Mouse (Mus musculus) lung, embryonic 15.5 days (tissue): ENCODE measurements around the gene Gm10638. TPM values are rescaled to one million over a fixed set of nuclear protein-coding genes. Genes with fewer than 3 reads are reported as not detected.

Experiments used
- ATAC-seq: fragments of 200-750 bp; cut with Nextera tagmentation; 2 replicates; pipeline ENCODE4 v1.8.0; 2017; ENCODE audit warnings: moderate number of reproducible peaks, borderline replicate concordance; ENCODE audit not compliant: low FRiP score, low TSS enrichment; ENCODE audit errors: extremely low read depth
- H3K27ac ChIP-seq: fragments of 300-500 bp; sonication (generic); 2 replicates; pipeline ENCODE4 v1.5.1; 2015; ENCODE audit warnings: moderate library complexity, mild to moderate bottlenecking, inconsistent platforms
- H3K27me3 ChIP-seq: fragments of 300-500 bp; sonication (generic); 2 replicates; pipeline ENCODE4 v1.6.1; 2015; ENCODE audit warnings: inconsistent platforms
- H3K36me3 ChIP-seq: fragments of 300-500 bp; sonication (generic); 2 replicates; pipeline ENCODE4 v1.6.1; 2015; ENCODE audit warnings: inconsistent platforms
- H3K4me1 ChIP-seq: fragments of 300-500 bp; sonication (generic); 2 replicates; pipeline ENCODE4 v1.6.1; 2015; ENCODE audit warnings: inconsistent platforms
- H3K4me2 ChIP-seq: fragments of 300-500 bp; sonication (generic); 2 replicates; pipeline ENCODE4 v1.6.1; 2015; ENCODE audit warnings: inconsistent platforms, mild to moderate bottlenecking, moderate library complexity
- H3K4me3 ChIP-seq: fragments of 300-500 bp; sonication (generic); 2 replicates; pipeline ENCODE4 v1.5.1; 2015; ENCODE audit warnings: mild to moderate bottlenecking, inconsistent platforms
- H3K9ac ChIP-seq: fragments of 300-500 bp; sonication (generic); 2 replicates; pipeline ENCODE4 v1.6.1; 2015; ENCODE audit warnings: inconsistent platforms
- H3K9me3 ChIP-seq: fragments of 300-500 bp; sonication (generic); 2 replicates; pipeline ENCODE4 v1.6.1; 2016; ENCODE audit warnings: inconsistent platforms
- WGBS: fragments of 180-500 bp; shearing (Covaris S2); methylation state at CpG from one replicate; pipeline ENCODE4 v1.1.7; 2015; 5-methylcytosine and 5-hydroxymethylcytosine counted together
- polyA plus RNA-seq: library from polyadenylated mRNA; unstranded; fragments of >200 nt; fragmentation: Nextera tagmentation; extraction: Ambion mirVana; gene quantifications from 2 replicates; pipeline ENCODE4 v1.2.1, GENCODE M21; 2015

Gm10638 gene
- polyA plus RNA-seq, 1 experiment from 2014 or later = 4.0 TPM

DNA sequence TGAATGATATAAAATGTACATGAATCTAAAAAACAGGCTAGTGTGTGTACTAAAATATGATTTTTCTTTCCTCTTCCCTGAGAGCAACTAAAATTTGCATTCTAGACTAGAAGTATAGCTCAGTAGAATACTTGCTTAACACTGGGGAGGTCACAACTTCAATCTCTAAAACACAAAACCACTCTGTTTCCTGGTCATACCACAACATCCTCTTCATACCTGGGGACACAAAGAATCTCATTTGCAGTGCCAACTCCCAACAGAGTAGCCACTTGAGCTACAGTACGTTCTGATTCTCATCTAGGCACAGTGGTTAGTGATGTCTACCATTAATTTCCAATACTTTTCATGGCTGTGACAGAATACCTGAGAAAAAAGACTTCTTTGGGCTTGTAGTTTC, 26.1 kb upstream of the Gm10638 start:
- 80% methylated on average over 1 of the region's 1 CpGs for WGBS
- ATAC-seq = no peak
- no peaks in the 10 kb centered on the region for H3K27me3 ChIP-seq
- H3K4me2 ChIP-seq = no peak overlapping the region
- peaks cover 30% of the 10 kb centered on the region for H3K36me3 ChIP-seq
- H3K9me3 ChIP-seq = no peaks in the 10 kb centered on the region
- H3K4me3 ChIP-seq = no peak overlapping the region
- no peak overlapping the region for H3K9ac ChIP-seq
- 0 out of 2 replicates have a peak, but pooled peaks cover 8% of the 10 kb centered on the region for H3K4me1 ChIP-seq
- H3K27ac ChIP-seq = no peak overlapping the region

DNA sequence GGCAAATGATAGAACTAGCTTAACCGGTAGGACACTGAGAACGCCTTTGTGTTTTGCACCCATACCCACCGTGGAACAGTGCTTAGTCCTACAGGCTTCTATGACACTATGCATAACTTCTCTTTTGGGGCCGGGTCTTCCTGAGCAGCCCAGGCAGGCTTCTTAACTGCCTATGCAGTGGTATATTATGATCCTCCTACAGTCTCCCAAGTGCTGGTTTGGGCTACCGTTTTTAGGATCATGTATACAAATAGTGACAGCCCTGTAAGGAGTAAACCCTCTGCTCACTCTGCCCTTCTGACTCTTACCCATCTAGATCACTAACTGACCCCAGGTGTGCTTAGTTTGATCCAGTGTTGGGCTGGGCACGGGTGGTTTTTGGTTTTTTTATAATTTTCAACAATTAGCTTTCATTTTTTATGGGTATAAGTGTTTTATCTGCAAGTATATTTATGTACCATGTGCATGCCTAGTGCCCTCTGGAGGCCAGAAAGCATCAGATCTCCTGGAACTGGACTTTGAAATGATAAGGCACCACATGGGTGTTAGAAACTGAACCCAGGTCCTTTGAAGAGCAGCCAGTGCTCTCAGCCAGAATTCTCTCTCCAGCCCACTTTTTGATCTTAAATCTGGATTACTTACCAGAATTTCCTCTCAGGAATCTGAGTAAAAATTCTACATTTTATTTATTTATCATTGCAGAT, 24.6 kb upstream of the Gm10638 start:
- H3K4me2 ChIP-seq = no peak overlapping the region
- no peak overlapping the region for H3K9ac ChIP-seq
- H3K9me3 ChIP-seq = no peaks in the 10 kb centered on the region
- no peak overlapping the region for H3K4me3 ChIP-seq
- peaks cover 27% of the 10 kb centered on the region for H3K36me3 ChIP-seq
- no peak for ATAC-seq
- H3K27me3 ChIP-seq = no peaks in the 10 kb centered on the region
- no peak overlapping the region for H3K27ac ChIP-seq
- WGBS = 85% methylated on average over 6 of the region's 6 CpGs
- H3K4me1 ChIP-seq = 0 out of 2 replicates have a peak, but pooled peaks cover 8% of the 10 kb centered on the region

DNA sequence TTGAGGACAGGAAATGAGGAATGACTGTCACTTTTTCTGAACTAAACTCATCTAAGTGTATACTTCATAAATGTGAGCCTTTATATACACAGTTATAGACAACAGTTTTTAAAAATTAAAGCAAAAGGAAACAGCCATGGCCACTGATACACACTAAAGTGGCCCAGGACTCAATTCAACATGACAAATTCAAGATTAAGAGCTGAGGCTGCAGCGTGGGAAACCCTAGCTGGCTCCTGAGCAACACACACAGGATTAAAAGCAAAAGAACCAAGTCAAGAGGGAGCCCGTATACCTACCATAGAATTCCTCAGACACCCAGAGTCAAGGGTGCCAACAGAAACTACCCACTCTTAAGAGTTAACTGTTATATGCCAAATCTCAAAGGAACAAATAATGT, 24.0 kb upstream of the Gm10638 start:
- Histone ChIP-seq H3K4me3 (no peak overlapping the region), H3K4me2 (no peak overlapping the region), H3K4me1 (0 out of 2 replicates have a peak, but pooled peaks cover 8% of the 10 kb centered on the region), H3K27ac (no peak overlapping the region), H3K9me3 (no peaks in the 10 kb centered on the region), H3K27me3 (no peaks in the 10 kb centered on the region), H3K36me3 (peaks cover 23% of the 10 kb centered on the region), H3K9ac (no peak overlapping the region)
- no peak for ATAC-seq
- WGBS = 77% methylated on average over 2 of the region's 2 CpGs

DNA sequence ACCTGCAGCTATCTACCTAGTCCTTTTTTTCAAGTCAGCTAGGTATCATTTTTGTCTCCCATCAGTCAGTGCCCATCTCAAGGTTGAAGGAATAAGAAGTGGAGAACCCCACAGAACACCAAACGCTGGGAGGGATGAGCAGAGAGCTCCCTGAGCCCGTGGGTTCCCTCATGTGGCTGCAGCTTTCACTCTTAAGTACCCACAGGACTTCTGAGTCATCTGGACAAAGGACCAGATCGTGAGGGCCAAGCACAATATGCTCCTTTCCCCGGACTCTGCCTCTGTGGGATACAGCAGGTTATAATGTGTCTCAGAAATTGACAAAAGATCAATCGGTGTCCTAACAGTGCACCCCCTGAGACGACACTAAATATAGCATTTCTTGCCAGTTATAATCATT, 18.5 kb upstream of the Gm10638 start:
- WGBS = 74% methylated on average over 6 of the region's 6 CpGs
- Histone ChIP-seq H3K4me2 (no peak overlapping the region), H3K9me3 (no peaks in the 10 kb centered on the region), H3K4me3 (no peak overlapping the region), H3K4me1 (peaks cover 29% of the 10 kb centered on the region), H3K36me3 (peaks cover 9% of the 10 kb centered on the region; the same call in 1 of the 2 replicates), H3K27ac (no peak overlapping the region), H3K9ac (no peak overlapping the region), H3K27me3 (no peaks in the 10 kb centered on the region)
- no peak for ATAC-seq

DNA sequence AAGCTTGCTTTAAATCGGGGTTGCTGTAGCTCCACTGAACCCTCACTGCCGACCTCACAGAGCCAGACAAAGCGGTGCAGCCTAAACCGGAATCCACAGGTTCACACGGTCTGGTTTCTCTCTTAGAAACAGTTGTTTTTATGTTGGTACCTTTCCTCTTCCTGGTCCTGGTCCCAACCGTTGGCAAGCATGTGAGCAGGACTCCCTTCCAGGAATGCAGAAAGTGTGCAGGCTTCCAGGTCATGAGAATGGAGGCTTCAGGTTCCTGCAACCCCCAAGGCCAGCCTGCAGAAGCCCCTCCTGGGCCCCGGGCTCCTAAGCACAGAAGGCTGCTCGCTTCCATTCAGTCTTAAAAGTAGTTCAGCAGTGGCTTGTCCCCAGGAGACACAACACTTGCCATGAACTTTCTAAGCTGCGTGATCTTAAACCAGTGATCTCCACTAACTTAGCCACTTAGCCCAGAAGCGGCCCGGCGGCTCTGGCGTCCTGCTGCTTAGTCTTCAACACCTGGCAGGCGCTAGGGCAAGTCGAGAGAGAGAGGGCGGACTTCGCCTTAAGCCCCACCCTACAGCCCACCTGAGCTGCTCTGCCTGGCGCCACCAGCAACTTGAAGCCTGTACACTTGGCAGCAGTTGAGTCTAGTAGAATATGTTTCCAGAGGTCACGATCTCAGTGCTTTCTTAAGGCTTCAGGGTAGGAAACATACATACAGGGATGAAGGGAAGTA, 17.1 kb upstream of the Gm10638 start:
- WGBS = 47% methylated on average over 19 of the region's 19 CpGs
- peaks cover 29% of the 10 kb centered on the region for H3K4me1 ChIP-seq
- ATAC-seq = peak; percentile 78
- H3K27ac ChIP-seq = peak overlapping the region; percentile 37; the same call in 1 of the 2 replicates
- no peaks in the 10 kb centered on the region for H3K9me3 ChIP-seq
- no peak overlapping the region for H3K4me3 ChIP-seq
- no peak overlapping the region for H3K4me2 ChIP-seq
- no peaks in the 10 kb centered on the region for H3K27me3 ChIP-seq
- H3K9ac ChIP-seq = no peak overlapping the region
- peaks cover 6% of the 10 kb centered on the region; the same call in 1 of the 2 replicates for H3K36me3 ChIP-seq

DNA sequence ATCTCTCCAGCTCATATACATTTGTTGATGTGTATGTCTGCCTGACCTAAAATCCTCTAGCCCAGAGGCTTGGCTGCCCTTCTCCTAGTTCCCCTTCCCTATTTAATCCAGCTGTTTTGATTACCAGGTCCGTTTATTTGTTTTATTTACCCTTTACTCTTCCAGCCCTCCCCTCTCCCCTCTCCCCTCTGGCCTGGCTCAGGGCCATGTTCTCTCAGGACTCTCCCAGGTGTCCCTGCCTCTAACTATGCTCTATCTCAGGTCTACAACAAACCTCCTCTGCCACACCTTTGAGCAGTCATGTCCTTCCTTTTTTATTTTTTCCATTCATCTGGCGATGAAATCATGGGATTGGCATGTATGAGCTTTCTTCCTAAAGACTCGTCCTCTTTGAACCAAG, 15.2 kb upstream of the Gm10638 start:
- H3K27ac ChIP-seq = no peak overlapping the region
- H3K4me3 ChIP-seq = no peak overlapping the region
- no peak for ATAC-seq
- WGBS = 29% methylated on average over 3 of the region's 3 CpGs
- H3K9ac ChIP-seq = no peak overlapping the region
- 0 out of 2 replicates have a peak, but pooled peaks cover 3% of the 10 kb centered on the region for H3K36me3 ChIP-seq
- no peak overlapping the region for H3K4me2 ChIP-seq
- no peaks in the 10 kb centered on the region for H3K9me3 ChIP-seq
- no peaks in the 10 kb centered on the region for H3K27me3 ChIP-seq
- H3K4me1 ChIP-seq = peaks cover 34% of the 10 kb centered on the region

DNA sequence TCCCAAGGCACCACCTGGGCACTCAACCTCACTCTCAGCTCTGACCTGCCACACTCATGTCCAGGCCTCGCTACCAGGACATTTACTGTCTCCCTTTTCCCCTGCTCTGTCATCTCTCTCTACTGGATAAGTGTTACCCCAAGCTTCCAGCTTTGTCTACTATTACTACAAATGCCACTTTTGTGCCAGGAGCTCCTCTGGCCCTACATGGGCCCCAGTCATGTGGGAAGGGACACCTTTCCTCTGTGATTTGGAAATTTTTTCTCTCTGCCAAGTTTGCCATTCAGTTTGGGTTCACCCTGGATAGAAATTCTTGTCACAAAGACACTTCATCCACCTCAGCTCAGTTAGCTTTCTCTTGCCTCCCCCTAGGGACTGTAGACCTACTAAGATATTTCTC, 14.6 kb upstream of the Gm10638 start:
- peaks cover 40% of the 10 kb centered on the region for H3K4me1 ChIP-seq
- 0 out of 2 replicates have a peak, but pooled peaks cover 3% of the 10 kb centered on the region for H3K36me3 ChIP-seq
- H3K27ac ChIP-seq = no peak overlapping the region
- no peak overlapping the region for H3K4me3 ChIP-seq
- 67% methylated on average over 1 of the region's 1 CpGs for WGBS
- no peaks in the 10 kb centered on the region for H3K9me3 ChIP-seq
- H3K9ac ChIP-seq = no peak overlapping the region
- no peaks in the 10 kb centered on the region for H3K27me3 ChIP-seq
- no peak for ATAC-seq
- no peak overlapping the region for H3K4me2 ChIP-seq

DNA sequence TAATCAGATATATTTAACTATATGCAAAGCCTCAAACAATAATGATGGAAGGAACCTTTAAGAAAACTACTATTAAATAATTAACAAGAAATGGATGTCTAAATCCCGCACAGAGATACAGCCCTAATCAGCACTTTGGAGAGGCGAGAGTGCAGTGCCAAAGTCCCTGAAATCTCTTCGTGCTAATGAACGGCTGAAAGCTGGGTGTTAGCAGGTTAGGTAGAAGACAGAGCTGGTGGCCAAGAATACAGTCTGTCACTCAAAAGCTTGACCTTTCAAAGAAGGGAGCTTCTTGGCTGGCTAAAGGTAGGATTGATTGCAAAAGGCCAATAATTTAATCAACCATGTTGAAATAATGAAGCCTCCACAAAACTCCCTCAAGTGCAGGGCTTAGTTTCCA, 11.3 kb upstream of the Gm10638 start:
- H3K4me1 ChIP-seq = peaks cover 38% of the 10 kb centered on the region
- H3K9me3 ChIP-seq = no peaks in the 10 kb centered on the region
- H3K9ac ChIP-seq = no peak overlapping the region
- no peak overlapping the region for H3K27ac ChIP-seq
- no peaks in the 10 kb centered on the region for H3K36me3 ChIP-seq
- WGBS = 79% methylated on average over 4 of the region's 4 CpGs
- H3K4me3 ChIP-seq = no peak overlapping the region
- no peak overlapping the region for H3K4me2 ChIP-seq
- ATAC-seq = no peak
- H3K27me3 ChIP-seq = no peaks in the 10 kb centered on the region

DNA sequence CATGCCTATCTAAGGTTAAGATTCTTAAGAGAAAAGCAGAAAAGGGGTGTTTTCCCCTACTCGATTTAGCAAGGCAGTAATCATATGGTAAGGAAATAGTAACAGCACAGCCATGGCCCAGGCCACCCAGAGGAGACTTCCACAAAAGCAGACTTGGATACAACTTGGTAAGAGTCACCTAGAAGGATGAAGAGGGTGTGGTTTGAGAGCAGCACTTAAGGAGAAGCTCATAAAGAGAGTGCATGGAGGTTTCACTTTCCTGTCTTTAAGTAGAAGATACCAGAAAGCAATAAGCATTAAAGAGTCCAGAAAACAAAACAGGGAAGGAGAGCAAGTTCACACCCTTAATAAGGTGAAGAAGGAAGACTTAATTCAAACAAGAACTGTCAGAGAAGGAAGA, 10.5 kb upstream of the Gm10638 start:
- no peak overlapping the region for H3K27ac ChIP-seq
- no peaks in the 10 kb centered on the region for H3K27me3 ChIP-seq
- no peak overlapping the region for H3K4me2 ChIP-seq
- H3K9me3 ChIP-seq = no peaks in the 10 kb centered on the region
- WGBS = 76% methylated on average over 1 of the region's 1 CpGs
- ATAC-seq = no peak
- no peak overlapping the region for H3K9ac ChIP-seq
- no peak overlapping the region for H3K4me3 ChIP-seq
- H3K4me1 ChIP-seq = peaks cover 38% of the 10 kb centered on the region
- no peaks in the 10 kb centered on the region for H3K36me3 ChIP-seq

DNA sequence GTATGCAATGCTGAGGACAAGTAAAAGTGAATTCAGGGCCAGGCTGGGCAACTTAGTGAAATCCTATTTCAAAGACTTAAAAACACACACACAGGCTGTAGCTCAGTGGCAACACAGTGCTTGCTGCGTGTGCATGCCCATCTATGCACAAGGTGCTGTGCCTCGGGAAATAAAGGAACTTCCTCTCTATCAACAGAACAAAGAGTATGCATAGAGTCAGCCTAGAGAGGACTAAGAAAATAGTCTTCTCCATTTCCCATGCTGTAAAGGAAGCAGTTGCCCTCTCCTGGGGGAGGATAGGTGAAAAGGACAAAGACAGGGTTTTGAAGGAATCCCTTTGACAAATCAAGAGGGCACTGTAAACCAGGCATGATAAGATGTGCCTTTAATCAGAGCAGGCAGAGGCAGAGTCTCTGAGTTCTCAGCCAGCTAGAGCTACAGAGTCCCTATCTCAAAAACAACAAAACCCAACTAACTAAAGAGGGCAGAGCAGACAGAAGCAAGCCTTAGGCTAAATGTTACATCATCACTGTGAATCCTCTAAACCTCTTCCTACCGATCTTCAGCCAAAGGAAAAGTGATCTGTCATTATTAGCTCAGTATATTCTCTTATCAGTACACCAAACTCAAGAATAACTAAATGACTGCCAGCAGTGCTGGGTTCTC, 9.9 kb upstream of the Gm10638 start:
- Histone ChIP-seq H3K4me3 (no peak overlapping the region), H3K27ac (no peak overlapping the region), H3K9me3 (no peaks in the 10 kb centered on the region), H3K9ac (no peak overlapping the region), H3K27me3 (no peaks in the 10 kb centered on the region), H3K4me2 (no peak overlapping the region), H3K4me1 (peaks cover 34% of the 10 kb centered on the region), H3K36me3 (no peaks in the 10 kb centered on the region)
- WGBS = 33% methylated on average over 3 of the region's 3 CpGs
- no peak for ATAC-seq

DNA sequence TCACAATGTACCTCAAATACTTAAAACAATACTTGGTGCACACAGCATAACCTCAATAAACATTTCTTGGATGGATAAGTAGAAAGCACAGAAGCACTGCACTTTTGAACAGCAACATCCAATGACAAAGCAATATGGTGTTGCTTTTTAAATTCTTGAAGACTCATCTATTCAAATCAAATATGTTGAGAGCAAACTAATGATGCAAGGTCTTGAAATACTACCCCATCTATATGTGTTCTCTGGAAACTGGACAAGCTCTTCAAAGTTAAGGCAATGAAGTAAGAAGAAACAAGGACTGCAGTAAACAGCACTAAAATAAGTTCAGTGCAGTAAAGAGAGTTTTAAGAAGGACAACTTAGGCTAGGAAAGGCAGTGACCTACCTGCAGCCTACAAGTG, 4.6 kb upstream of the Gm10638 start:
- Histone ChIP-seq H3K9me3 (no peaks in the 10 kb centered on the region), H3K36me3 (no peaks in the 10 kb centered on the region), H3K4me3 (no peak overlapping the region), H3K27me3 (no peaks in the 10 kb centered on the region), H3K9ac (no peak overlapping the region), H3K4me2 (no peak overlapping the region), H3K27ac (no peak overlapping the region), H3K4me1 (peaks cover 38% of the 10 kb centered on the region)
- no peak for ATAC-seq

DNA sequence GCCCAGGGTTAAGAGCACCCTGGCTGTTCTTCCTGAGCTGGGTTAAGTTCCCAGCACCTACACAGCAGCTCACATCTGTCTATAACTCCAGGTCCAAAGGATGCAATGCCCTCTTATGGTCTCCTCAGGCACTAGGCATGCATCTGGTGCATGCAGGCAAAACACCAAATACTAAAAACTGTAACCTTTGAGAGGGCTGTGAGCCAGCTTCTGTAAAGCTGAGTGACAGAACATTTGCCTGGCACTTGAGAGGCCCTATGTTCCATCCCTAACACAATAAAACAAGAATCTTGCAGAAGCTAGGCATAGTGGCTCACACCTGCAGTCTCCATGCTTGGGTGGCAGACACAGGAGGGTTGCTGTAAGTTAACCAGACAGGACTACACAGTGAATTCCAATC, 3.9 kb upstream of the Gm10638 start:
- no peak overlapping the region for H3K27ac ChIP-seq
- H3K4me2 ChIP-seq = no peak overlapping the region
- no peak for ATAC-seq
- no peak overlapping the region for H3K4me3 ChIP-seq
- H3K9me3 ChIP-seq = no peaks in the 10 kb centered on the region
- H3K9ac ChIP-seq = no peak overlapping the region
- no peaks in the 10 kb centered on the region for H3K36me3 ChIP-seq
- H3K27me3 ChIP-seq = no peaks in the 10 kb centered on the region
- H3K4me1 ChIP-seq = peaks cover 37% of the 10 kb centered on the region
